Comparison of ENCODE assay signal across 8 mouse cellular contexts in genomic region chr17:24723122-24723880, GRCm38 (mm10). TPM values are rescaled to one million over a fixed set of nuclear protein-coding genes. Genes with fewer than 3 reads are reported as not detected.
DNase-seq lines count a peak whose midpoint lies in the region; ATAC-seq and TF ChIP-seq lines count a peak whose summit lies in the region.

No protein-coding gene starts in this region.

- H3K9me3 ChIP-seq in heart, embryonic 14.5 days (ENCODE audit: control insufficient read depth, low read length), result no peaks in the 10 kb centered on the region
- H3K9me3 ChIP-seq in G1E (replicated peaks), result no peaks in the 10 kb centered on the region
- H3K9me3 ChIP-seq in heart, embryonic 16.5 days (replicated peaks; ENCODE audit: control insufficient read depth, low read length), result no peaks in the 10 kb centered on the region
- no peaks in the 10 kb centered on the region for H3K9me3 ChIP-seq in midbrain, embryonic 10.5 days (replicated peaks)

- H3K4me2 ChIP-seq in heart, embryonic 14.5 days (ENCODE audit: low read length), result peak overlapping the region; percentile 74
- H3K4me2 ChIP-seq in heart, embryonic 16.5 days (ENCODE audit: low read depth, low read length), result peak overlapping the region; percentile 67

- H3K27me3 ChIP-seq in heart, embryonic 14.5 days (ENCODE audit: control insufficient read depth, insufficient read depth, low read length), result no peaks in the 10 kb centered on the region
- H3K27me3 ChIP-seq in G1E (ENCODE audit: insufficient read depth, low read length), result peaks cover 12% of the 10 kb centered on the region
- no peaks in the 10 kb centered on the region for H3K27me3 ChIP-seq in heart, embryonic 16.5 days (ENCODE audit: control insufficient read depth, insufficient read depth, low read length)
- no peaks in the 10 kb centered on the region for H3K27me3 ChIP-seq in midbrain, embryonic 10.5 days (ENCODE audit: low read depth, poor library complexity, severe bottlenecking)

- peaks cover 6 to 30% of the 10 kb centered on the region in 2 experiments for H3K4me1 ChIP-seq in heart, embryonic 14.5 days (ENCODE audit: control insufficient read depth in 2 of 2, insufficient read depth in 2 of 2, low read length in 2 of 2)
- H3K4me1 ChIP-seq in G1E (ENCODE audit: insufficient read depth, low read depth, low read length), result peaks cover 36% of the 10 kb centered on the region
- H3K4me1 ChIP-seq in heart, embryonic 16.5 days (ENCODE audit: control insufficient read depth, insufficient read depth, low read length), result peaks cover 26% of the 10 kb centered on the region
- H3K4me1 ChIP-seq in midbrain, embryonic 10.5 days, result peaks cover 43% of the 10 kb centered on the region

- intact Hi-C loops in heart, postnatal 25 days (cut with DNase I), result no loop called here

- peak overlapping the region; percentile 86 to 94 for H3K27ac ChIP-seq in heart, embryonic 14.5 days (replicated peaks in 1 of 2; ENCODE audit: control insufficient read depth in 1 of 2, insufficient read depth in 1 of 2, low read depth in 2 of 2, low read length in 2 of 2)
- H3K27ac ChIP-seq in heart, embryonic 16.5 days (ENCODE audit: low read length), result peak overlapping the region; percentile 97
- peak overlapping the region; percentile 86 for H3K27ac ChIP-seq in midbrain, embryonic 10.5 days (replicated peaks)

- H3K9ac ChIP-seq in heart, embryonic 14.5 days (ENCODE audit: low read length), result peak overlapping the region; percentile 99
- peak overlapping the region; percentile 99 for H3K9ac ChIP-seq in heart, embryonic 16.5 days (ENCODE audit: low read length)

- H3K36me3 ChIP-seq in heart, embryonic 14.5 days (ENCODE audit: control insufficient read depth, insufficient read depth, low read length), result peaks cover 27% of the 10 kb centered on the region
- H3K36me3 ChIP-seq in G1E (replicated peaks), result peaks cover 26% of the 10 kb centered on the region
- peaks cover 13% of the 10 kb centered on the region for H3K36me3 ChIP-seq in heart, embryonic 16.5 days (ENCODE audit: control insufficient read depth, insufficient read depth)
- peaks cover 26% of the 10 kb centered on the region for H3K36me3 ChIP-seq in midbrain, embryonic 10.5 days

- no peak for ATAC-seq in heart, embryonic 14.5 days (ENCODE audit: insufficient number of reproducible peaks, insufficient read depth, low FRiP score, low read depth)
- ATAC-seq in G1E (ENCODE audit: extremely low read depth, insufficient number of reproducible peaks, low FRiP score, poor library complexity, severe bottlenecking), result no peak
- no peak for ATAC-seq in heart, embryonic 16.5 days (replicated peaks; ENCODE audit: extremely low read depth, insufficient read depth, low FRiP score)

- H3K4me3 ChIP-seq in heart, embryonic 14.5 days (ENCODE audit: control insufficient read depth in 1 of 2, insufficient read depth in 1 of 2, low read depth in 1 of 2, low read length in 2 of 2), result peak overlapping the region; percentile 86 to 89
- H3K4me3 ChIP-seq in G1E (ENCODE audit: low read depth, low read length), result peak overlapping the region; percentile 77
- peak overlapping the region; percentile 96 for H3K4me3 ChIP-seq in heart, embryonic 16.5 days (ENCODE audit: low read length)
- H3K4me3 ChIP-seq in midbrain, embryonic 10.5 days, result peak overlapping the region; percentile 77

- no peak for DNase-seq in heart, postnatal 25 days (ENCODE audit: low spot score)
- DNase-seq in G1E (ENCODE audit: low spot score), result no peak
- DNase-seq in midbrain, embryonic 10.5 days (ENCODE audit: low spot score), result no peak
- no peak for DNase-seq in cerebellum, adult 18-20 months
- DNase-seq in spleen, adult 18-20 months, result no peak
- no peak for DNase-seq in spleen, adult 12 weeks (ENCODE audit: low spot score)

- 2% methylated on average over 12 of the region's 12 CpGs for WGBS in heart, embryonic 14.5 days
- WGBS in heart, embryonic 16.5 days, result 1% methylated on average over 12 of the region's 12 CpGs
- WGBS in midbrain, embryonic 10.5 days, result 6% methylated on average over 12 of the region's 12 CpGs

- no peak for TF ChIP-seq CTCF in G1E (IDR thresholded peaks at IDR 0.05; ENCODE audit: low read depth, low read length)

RNA-seq across cellular contexts. Expression of gene Ndufb10, which starts 1.0 kb away (rescaled TPM):
- polyA plus RNA-seq in heart, embryonic 14.5 days (2014; fragmentation: Nextera tagmentation; extraction: Ambion mirVana), result 556 and 564 TPM in 2 replicates
- 1,000 to 10,000 TPM; 1,080 to 1,118 TPM for total RNA-seq in heart, postnatal 25 days (2021)
- total RNA-seq in G1E (2014; fragmentation: Nextera tagmentation), result 54.6 and 63.5 TPM in 2 replicates
- total RNA-seq in G1E (2017), result 185 and 206 TPM in 2 replicates
- 372 and 429 TPM in 2 replicates for polyA plus RNA-seq in G1E (2012)
- polyA plus RNA-seq in heart, embryonic 16.5 days (2015; fragmentation: Nextera tagmentation; extraction: Ambion mirVana), result 570 and 615 TPM in 2 replicates
- 206 and 214 TPM in 2 replicates for polyA plus RNA-seq in midbrain, embryonic 10.5 days (2016; fragmentation: Nextera tagmentation; extraction: Ambion mirVana)

RNA-seq across cellular contexts. Expression of gene Rpl3l, which starts 4.3 kb away (rescaled TPM):
- 1.3 and 1.7 TPM in 2 replicates for polyA plus RNA-seq in heart, embryonic 14.5 days (2014; fragmentation: Nextera tagmentation; extraction: Ambion mirVana)
- total RNA-seq in heart, postnatal 25 days (2021), result 100 to 1,000 TPM; 375 to 390 TPM
- total RNA-seq in G1E (2014; fragmentation: Nextera tagmentation) (not detected in 2 replicates), G1E (2017) (0.17 TPM in 1 of 2 replicates, not detected in the other)
- 0.07 TPM in 1 of 2 replicates, not detected in the other for polyA plus RNA-seq in G1E (2012)
- 1.7 and 2.4 TPM in 2 replicates for polyA plus RNA-seq in heart, embryonic 16.5 days (2015; fragmentation: Nextera tagmentation; extraction: Ambion mirVana)
- polyA plus RNA-seq in midbrain, embryonic 10.5 days (2016; fragmentation: Nextera tagmentation; extraction: Ambion mirVana), result not detected in 2 replicates

RNA-seq across cellular contexts. Expression of gene Rps2, which starts 5.4 kb away (rescaled TPM):
- 919 and 1,010 TPM in 2 replicates for polyA plus RNA-seq in heart, embryonic 14.5 days (2014; fragmentation: Nextera tagmentation; extraction: Ambion mirVana)
- total RNA-seq in heart, postnatal 25 days (2021), result 100 to 1,000 TPM; 745 to 758 TPM
- total RNA-seq in G1E (2014; fragmentation: Nextera tagmentation), result 3,970 and 4,105 TPM in 2 replicates
- 950 and 975 TPM in 2 replicates for total RNA-seq in G1E (2017)
- 2,688 and 3,723 TPM in 2 replicates for polyA plus RNA-seq in G1E (2012)
- polyA plus RNA-seq in heart, embryonic 16.5 days (2015; fragmentation: Nextera tagmentation; extraction: Ambion mirVana), result 843 and 891 TPM in 2 replicates
- polyA plus RNA-seq in midbrain, embryonic 10.5 days (2016; fragmentation: Nextera tagmentation; extraction: Ambion mirVana), result 1,457 and 1,841 TPM in 2 replicates

RNA-seq across cellular contexts. Expression of gene Rnf151, which starts 5.4 kb away (rescaled TPM):
- not detected in 2 replicates for polyA plus RNA-seq in heart, embryonic 14.5 days (2014; fragmentation: Nextera tagmentation; extraction: Ambion mirVana)
- not detected for total RNA-seq in heart, postnatal 25 days (2021)
- total RNA-seq in G1E (2014; fragmentation: Nextera tagmentation) (not detected in 2 replicates), G1E (2017) (0.23 TPM in 1 of 2 replicates, not detected in the other)
- polyA plus RNA-seq in G1E (2012), result 0.13 and 0.17 TPM in 2 replicates
- not detected in 2 replicates for polyA plus RNA-seq in heart, embryonic 16.5 days (2015; fragmentation: Nextera tagmentation; extraction: Ambion mirVana)
- polyA plus RNA-seq in midbrain, embryonic 10.5 days (2016; fragmentation: Nextera tagmentation; extraction: Ambion mirVana), result 0.26 and 0.51 TPM in 2 replicates

RNA-seq across cellular contexts. Expression of gene Msrb1, which starts 13.1 kb away (rescaled TPM):
- 26.8 and 27.2 TPM in 2 replicates for polyA plus RNA-seq in heart, embryonic 14.5 days (2014; fragmentation: Nextera tagmentation; extraction: Ambion mirVana)
- total RNA-seq in heart, postnatal 25 days (2021), result 100 to 1,000 TPM; 191 to 194 TPM
- total RNA-seq in G1E (2014; fragmentation: Nextera tagmentation) (62.0 and 76.8 TPM in 2 replicates), G1E (2017) (34.6 and 39.2 TPM in 2 replicates)
- 10.1 and 14.6 TPM in 2 replicates for polyA plus RNA-seq in G1E (2012)
- 19.0 and 21.2 TPM in 2 replicates for polyA plus RNA-seq in heart, embryonic 16.5 days (2015; fragmentation: Nextera tagmentation; extraction: Ambion mirVana)
- 19.2 and 20.5 TPM in 2 replicates for polyA plus RNA-seq in midbrain, embryonic 10.5 days (2016; fragmentation: Nextera tagmentation; extraction: Ambion mirVana)
